Mouse (Mus musculus): ENCODE data around the gene Armh3. TPM values are rescaled to one million over a fixed set of nuclear protein-coding genes. Genes with fewer than 3 reads are reported as not detected.

Gene Armh3
- total and polyA plus RNA-seq, 3 experiments, result 4.1 to 10.8 TPM; not detected in 1

GRCm38 (mm10) chr19:46037243-46037924 is 39.1 kb upstream of the Armh3 start:
- peak overlapping the region; percentile 86 for H3K9ac ChIP-seq (ENCODE audit: control insufficient read depth, low read depth, low read length, poor library complexity, severe bottlenecking)
- peaks cover 16 to 39% of the 10 kb centered on the region in 2 experiments for H3K4me1 ChIP-seq (ENCODE audit: control insufficient read depth in 1 of 2, insufficient read depth in 2 of 2, low read length in 2 of 2)
- no peaks in the 10 kb centered on the region for H3K27me3 ChIP-seq (ENCODE audit: control insufficient read depth in 1 of 2, insufficient read depth in 2 of 2, low read length in 2 of 2)
- H3K36me3 ChIP-seq (ENCODE audit: control insufficient read depth in 1 of 2, insufficient read depth in 2 of 2, low read length in 2 of 2), result peaks cover 22 to 38% of the 10 kb centered on the region in 2 experiments
- H3K79me2 ChIP-seq (ENCODE audit: control insufficient read depth, insufficient read depth, low read length, poor library complexity), result peaks cover 73% of the 10 kb centered on the region
- no peaks in the 10 kb centered on the region for H3K9me3 ChIP-seq (replicated peaks; ENCODE audit: insufficient read depth, low read length)
- peak; percentile 98 for DNase-seq (ENCODE audit: low read depth, low spot score)
- peak overlapping the region; percentile 99 for H3K27ac ChIP-seq (ENCODE audit: control insufficient read depth, low read depth, low read length)
- peak overlapping the region; percentile 76 to 85 for H3K4me3 ChIP-seq (ENCODE audit: control insufficient read depth in 1 of 2, insufficient read depth in 1 of 2, low read depth in 2 of 2, low read length in 2 of 2)
- TF ChIP-seq MYB (IDR thresholded peaks at IDR 0.05; ENCODE audit: low read depth, low read length) (peak; percentile 98), POLR2AphosphoS2 (IDR thresholded peaks at IDR 0.05; ENCODE audit: low read length) (peak; percentile 90), USF2 (IDR thresholded peaks at IDR 0.05; ENCODE audit: borderline replicate concordance in 1 of 2, insufficient read depth in 1 of 2, low read depth in 1 of 2, low read length in 2 of 2) (no peak), HCFC1 (IDR thresholded peaks at IDR 0.05; ENCODE audit: low read depth, low read length) (peak; percentile 71), MAX (IDR thresholded peaks at IDR 0.05; ENCODE audit: low read length) (peak; percentile 79), SIN3A (IDR thresholded peaks at IDR 0.05; ENCODE audit: low read length) (peak; percentile 93), EP300 (IDR thresholded peaks at IDR 0.05; ENCODE audit: low read depth in 1 of 2, low read length in 2 of 2) (peak; percentile 96 to 98), JUND (IDR thresholded peaks at IDR 0.05; ENCODE audit: low read depth, low read length) (peak; percentile 83; the same call in 1 of the 2 replicates), GABPA (IDR thresholded peaks at IDR 0.05; ENCODE audit: low read depth, low read length) (no peak), MAZ (IDR thresholded peaks at IDR 0.05; ENCODE audit: low read depth, low read length) (peak; percentile 96), ZKSCAN1 (IDR thresholded peaks at IDR 0.05; ENCODE audit: low read depth, low read length) (no peak), POLR2A (IDR thresholded peaks at IDR 0.05; ENCODE audit: control insufficient read depth in 1 of 2, insufficient read depth in 1 of 2, low read depth in 1 of 2, low read length in 2 of 2, poor library complexity in 1 of 2) (peak; percentile 22 to 87; a peak in 3 of 4 replicates), RAD21 (IDR thresholded peaks at IDR 0.05; ENCODE audit: low read depth, low read length) (no peak), KAT2A (conservative IDR thresholded peaks at IDR 0.05; ENCODE audit: low read depth, low read length) (0 out of 2 replicates have a peak, but pooled peaks have one; percentile 10), TBP (IDR thresholded peaks at IDR 0.05; ENCODE audit: low read depth, low read length) (peak; percentile 86), ELF1 (IDR thresholded peaks at IDR 0.05; ENCODE audit: low read depth, low read length) (peak; percentile 92), ZC3H11A (IDR thresholded peaks at IDR 0.05; ENCODE audit: low read depth, low read length) (no peak), MYC (IDR thresholded peaks at IDR 0.05; ENCODE audit: low read depth, low read length) (peak; percentile 60; the same call in 1 of the 2 replicates), POLR2AphosphoS5 (IDR thresholded peaks at IDR 0.05; ENCODE audit: borderline replicate concordance, low read depth, low read length) (no peak), E2F4 (IDR thresholded peaks at IDR 0.05; ENCODE audit: borderline replicate concordance, low read depth, low read length) (no peak), RCOR1 (IDR thresholded peaks at IDR 0.05; ENCODE audit: low read depth, low read length) (peak; percentile 84), MXI1 (IDR thresholded peaks at IDR 0.05; ENCODE audit: low read depth, low read length) (peak; percentile 86), MEF2A (IDR thresholded peaks at IDR 0.05; ENCODE audit: extremely low read depth, insufficient replicate concordance, low read depth, low read length, poor library complexity, severe bottlenecking) (0 out of 2 replicates have a peak, but pooled peaks have one; percentile 4), USF1 (IDR thresholded peaks at IDR 0.05; ENCODE audit: low read depth, low read length) (0 out of 2 replicates have a peak, but pooled peaks have one; percentile 5), CTCF (IDR thresholded peaks at IDR 0.05 in 2 of 3, conservative IDR thresholded peaks at IDR 0.05 in 1 of 3; ENCODE audit: control insufficient read depth in 1 of 3, insufficient read depth in 1 of 3, low read depth in 2 of 3, low read length in 3 of 3, poor library complexity in 1 of 3, severe bottlenecking in 1 of 3) (no peak), NELFE (IDR thresholded peaks at IDR 0.05; ENCODE audit: low read depth, low read length) (peak; percentile 66), ZNF384 (IDR thresholded peaks at IDR 0.05; ENCODE audit: low read depth, low read length) (peak; percentile 4; the same call in 1 of the 2 replicates), BHLHE40 (IDR thresholded peaks at IDR 0.05; ENCODE audit: borderline replicate concordance, low read depth, low read length) (peak; percentile 91), GATA1 (IDR thresholded peaks at IDR 0.05; ENCODE audit: low read depth, low read length) (peak; percentile 96), MAFK (IDR thresholded peaks at IDR 0.05; ENCODE audit: borderline replicate concordance, low read depth, low read length) (peak; percentile 68; the same call in 1 of the 2 replicates), TAL1 (IDR thresholded peaks at IDR 0.05; ENCODE audit: low read length) (peak; percentile 95), TCF12 (IDR thresholded peaks at IDR 0.05; ENCODE audit: low read depth, low read length) (peak; percentile 94), CHD1 (IDR thresholded peaks at IDR 0.05; ENCODE audit: low read depth, low read length) (no peak), ZMIZ1 (IDR thresholded peaks at IDR 0.05; ENCODE audit: low read depth, low read length) (peak; percentile 86; the same call in 1 of the 2 replicates), NRF1 (IDR thresholded peaks at IDR 0.05; ENCODE audit: insufficient read depth, low read depth, low read length, poor library complexity, severe bottlenecking) (no peak), SMC3 (IDR thresholded peaks at IDR 0.05; ENCODE audit: low read depth, low read length) (peak; percentile 24)

Data from MEL (cell line).